Mouse (Mus musculus) limb, embryonic 10.5 days (tissue): ENCODE results near the gene Rassf4. TPM values are rescaled to one million over a fixed set of nuclear protein-coding genes. Genes with fewer than 3 reads are reported as not detected.
"Not testable (repeated sequence)": the region's sequence is repeated elsewhere in the genome, so short reads cannot be mapped to it uniquely, and the experiment has no call there.

Source experiments
- DNase-seq: peaks from one replicate; pipeline ENCODE4 v3.0.0-alpha.2; 2017; ENCODE audit warnings: low spot score
- H3K27ac ChIP-seq: fragments of 300-500 bp; sonication (generic); 2 replicates; pipeline ENCODE4 v1.5.1; 2016; ENCODE audit warnings: mild to moderate bottlenecking
- H3K27me3 ChIP-seq: fragments of 300-500 bp; sonication (generic); 2 replicates; pipeline ENCODE4 v1.6.1; 2016; ENCODE audit warnings: low read depth, mild to moderate bottlenecking; ENCODE audit not compliant: poor library complexity, severe bottlenecking
- H3K36me3 ChIP-seq: fragments of 300-500 bp; sonication (generic); 2 replicates; pipeline ENCODE4 v1.6.1; 2016; ENCODE audit warnings: mild to moderate bottlenecking, moderate library complexity
- H3K4me1 ChIP-seq: fragments of 300-500 bp; sonication (generic); 2 replicates; pipeline ENCODE4 v1.6.1; 2016
- H3K4me3 ChIP-seq: fragments of 300-500 bp; sonication (generic); 2 replicates; pipeline ENCODE4 v1.5.1; 2016; ENCODE audit warnings: mild to moderate bottlenecking, moderate library complexity
- H3K9me3 ChIP-seq: fragments of 300-500 bp; sonication (generic); replicated peaks from 2 replicates; pipeline ENCODE4 v1.6.1; 2016; ENCODE audit warnings: mild to moderate bottlenecking
- WGBS: fragments of 180-500 bp; shearing (Covaris S2); methylation state at CpG from one replicate; pipeline ENCODE4 v1.1.7; 2016; 5-methylcytosine and 5-hydroxymethylcytosine counted together
- microRNA-seq: library from miRNA; unstranded; fragments of <30 nt; microRNA quantifications from one replicate; pipeline ENCODE4, GENCODE M21; 2017
- polyA plus RNA-seq: library from polyadenylated mRNA; unstranded; fragments of >200 nt; fragmentation: Nextera tagmentation; extraction: Ambion mirVana; gene quantifications from 2 replicates; pipeline ENCODE4 v1.2.1, GENCODE M21; 2016

Gene Rassf4
- polyA plus RNA-seq, 1 experiment from 2014 or later = 4.2 TPM

DNA sequence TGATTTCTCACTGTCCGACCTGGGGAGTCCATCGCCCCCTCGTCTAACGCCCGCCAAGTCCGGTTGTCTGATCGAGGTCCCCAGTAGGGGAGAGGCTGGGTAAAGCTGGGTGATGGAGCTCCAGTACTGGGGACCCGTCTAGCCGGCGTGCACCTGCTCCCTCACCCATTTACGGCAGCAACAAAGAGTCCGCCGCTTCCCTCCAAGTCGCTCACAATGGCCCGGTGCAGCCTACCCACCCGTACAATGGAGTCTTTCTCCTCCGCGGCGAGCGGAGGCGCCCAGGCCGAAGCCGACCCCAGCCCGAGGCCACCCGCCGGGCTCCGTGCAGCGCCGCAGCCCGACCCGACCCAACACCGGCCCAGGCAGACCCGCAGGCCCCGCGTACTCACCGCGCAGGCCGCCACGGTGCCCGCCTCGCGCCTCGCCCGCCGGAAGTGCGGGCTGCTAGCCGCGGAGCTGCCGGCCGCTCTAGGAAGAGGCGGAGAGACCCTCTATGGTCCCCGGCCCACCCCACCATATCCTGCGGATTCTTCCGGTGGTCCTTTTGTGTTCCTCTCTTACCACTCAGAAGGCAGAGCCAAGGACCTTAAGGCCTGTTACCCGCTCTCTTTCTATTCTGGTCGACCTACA lies 45.1 kb downstream of the Rassf4 start, which contains the start of gene Zfp422:
Gene Zfp422, minus strand, starts transcription at position 461 of the 633 bp plus-strand sequence.
- H3K4me3 ChIP-seq = peak within 1 kb of the TSS; percentile 89
- no peaks in the 10 kb centered on the region for H3K9me3 ChIP-seq
- peak within 1 kb of the TSS; percentile 99 for H3K27ac ChIP-seq
- H3K4me1 ChIP-seq = peaks cover 14% of the 10 kb centered on the region
- under 1% methylated on average over 56 of the region's 56 CpGs for WGBS
- H3K36me3 ChIP-seq = peaks cover 36% of the 10 kb centered on the region
- peak; percentile 86 for DNase-seq
- no peaks in the 10 kb centered on the region for H3K27me3 ChIP-seq

- Histone ChIP-seq H3K27ac (peak overlapping the region; percentile 99), H3K9me3 (no peaks in the 10 kb centered on the region), H3K36me3 (peaks cover 37% of the 10 kb centered on the region), H3K27me3 (no peaks in the 10 kb centered on the region), H3K4me1 (peaks cover 14% of the 10 kb centered on the region), H3K4me3 (peak overlapping the region; percentile 89)
- 31% methylated on average over 9 of the region's 9 CpGs for WGBS
- peak; percentile 29 for DNase-seq
Measured at GRCm38 (mm10) chr6:116628095-116628494, 45.7 kb downstream of the Rassf4 start.

GRCm38 (mm10) chr6:116626417-116626816 lies 47.3 kb downstream of the Rassf4 start:
- not testable (repeated sequence) for H3K4me3 ChIP-seq, H3K27ac ChIP-seq, H3K27me3 ChIP-seq, DNase-seq, H3K9me3 ChIP-seq
- Histone ChIP-seq H3K4me1 (peaks cover 14% of the 10 kb centered on the region), H3K36me3 (peaks cover 37% of the 10 kb centered on the region)
- WGBS = 96% methylated on average over 9 of the region's 9 CpGs

DNA sequence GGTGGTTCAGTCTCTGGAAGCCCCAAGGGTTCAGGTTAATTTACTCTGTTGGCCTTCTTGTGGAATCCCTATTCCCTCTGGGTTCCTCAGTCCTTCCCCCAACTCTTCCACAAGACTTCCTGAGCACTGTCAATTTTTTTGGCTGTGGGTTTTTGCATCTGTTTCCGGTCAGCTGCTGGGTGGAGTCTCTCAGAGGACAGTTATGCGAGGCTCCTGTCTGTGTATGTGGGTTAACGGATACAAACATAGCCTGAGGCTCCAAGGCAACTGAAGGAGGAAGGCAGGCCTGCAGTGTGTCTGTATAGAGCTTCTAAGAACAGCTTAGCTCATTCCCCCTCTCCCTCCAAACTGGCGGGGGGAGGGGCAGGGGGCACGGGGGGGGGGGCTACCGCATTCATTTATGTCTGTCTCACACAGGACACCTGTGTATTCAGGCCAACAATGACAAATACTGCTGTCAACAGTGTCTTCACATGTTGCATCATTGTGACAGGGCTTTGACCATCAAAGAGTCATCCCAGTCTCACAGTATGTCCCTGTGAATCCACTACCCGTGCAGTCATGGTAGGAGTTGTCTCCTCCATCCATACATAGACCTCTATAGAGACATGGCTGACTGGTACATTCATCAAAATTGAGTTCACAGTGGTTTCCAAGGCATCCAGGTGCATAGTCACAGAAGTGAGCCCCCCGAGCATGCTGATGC lies 52.3 kb downstream of the Rassf4 start:
- no peak overlapping the region for H3K27ac ChIP-seq
- peaks cover 28% of the 10 kb centered on the region for H3K36me3 ChIP-seq
- no peaks in the 10 kb centered on the region for H3K4me1 ChIP-seq
- H3K4me3 ChIP-seq = no peak overlapping the region
- no peaks in the 10 kb centered on the region for H3K9me3 ChIP-seq
- 66% methylated on average over 8 of the region's 8 CpGs for WGBS
- H3K27me3 ChIP-seq = no peaks in the 10 kb centered on the region
- DNase-seq = peak; percentile 23

DNA sequence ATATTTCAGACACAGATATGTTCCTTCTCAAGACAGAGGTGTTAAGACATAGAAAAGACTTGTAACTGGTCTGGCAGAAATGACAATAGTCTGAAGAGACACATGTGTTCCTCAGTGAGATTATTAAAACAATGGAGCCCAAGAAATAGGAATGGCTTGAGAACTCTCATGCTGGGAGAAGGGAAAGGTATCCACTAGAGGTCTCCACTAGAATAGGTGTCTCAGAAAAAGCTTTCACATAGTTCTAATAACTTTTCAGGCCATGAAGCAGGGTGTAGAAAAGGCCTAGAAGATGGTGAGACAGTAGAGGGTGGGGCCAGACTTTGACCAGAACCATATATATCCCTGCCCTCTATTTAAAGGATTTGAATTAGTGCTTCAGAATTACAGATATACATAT lies 55.7 kb downstream of the Rassf4 start:
- no peaks in the 10 kb centered on the region for H3K9me3 ChIP-seq
- no peaks in the 10 kb centered on the region for H3K4me1 ChIP-seq
- H3K4me3 ChIP-seq = no peak overlapping the region
- H3K27ac ChIP-seq = no peak overlapping the region
- H3K36me3 ChIP-seq = no peaks in the 10 kb centered on the region
- H3K27me3 ChIP-seq = no peaks in the 10 kb centered on the region
- no peak for DNase-seq

DNA sequence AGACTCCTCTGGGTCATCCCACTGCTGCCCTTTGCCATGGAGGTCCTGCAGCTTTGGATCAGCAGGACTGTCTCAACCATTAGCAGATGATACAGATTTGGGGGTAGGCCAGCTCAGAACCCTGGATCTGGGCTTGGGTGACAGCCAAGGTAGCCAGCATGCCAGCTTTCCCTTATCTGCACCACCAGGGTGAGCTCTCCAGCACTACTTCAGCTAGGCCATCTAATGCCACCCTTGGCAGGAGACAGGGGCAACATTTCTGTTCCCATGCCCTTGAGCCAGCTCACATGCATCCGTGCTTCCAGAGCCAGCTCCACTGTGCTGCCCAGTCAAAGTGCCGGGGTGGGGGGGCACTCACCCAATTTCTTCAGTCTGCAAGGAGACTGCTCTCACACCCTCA lies 58.0 kb downstream of the Rassf4 start:
- H3K36me3 ChIP-seq = no peaks in the 10 kb centered on the region
- 87% methylated on average over 2 of the region's 2 CpGs for WGBS
- no peaks in the 10 kb centered on the region for H3K9me3 ChIP-seq
- H3K27me3 ChIP-seq = no peaks in the 10 kb centered on the region
- no peaks in the 10 kb centered on the region for H3K4me1 ChIP-seq
- H3K4me3 ChIP-seq = no peak overlapping the region
- no peak overlapping the region for H3K27ac ChIP-seq
- DNase-seq = no peak

DNA sequence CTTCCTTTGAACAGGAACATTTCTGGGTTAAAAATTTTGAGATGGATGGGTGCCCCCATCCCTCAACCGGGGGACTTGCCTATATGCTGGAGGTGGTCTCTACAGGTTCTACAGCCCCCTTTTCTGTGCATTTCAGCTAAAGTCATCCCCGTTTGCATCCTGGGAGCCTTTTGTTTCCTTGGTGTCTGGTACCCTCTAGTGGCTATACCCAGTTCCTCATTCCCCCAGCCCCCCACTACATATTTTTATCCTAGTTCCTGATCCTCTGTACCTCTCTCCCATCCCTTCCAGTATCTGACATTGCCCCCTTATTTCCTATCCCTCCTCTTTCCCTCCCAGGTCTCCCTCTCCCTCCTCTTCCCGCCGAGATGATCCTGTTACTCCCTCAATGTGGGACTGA lies 66.5 kb downstream of the Rassf4 start:
- Histone ChIP-seq H3K4me3 (no peak overlapping the region), H3K4me1 (no peaks in the 10 kb centered on the region), H3K27me3 (no peaks in the 10 kb centered on the region), H3K36me3 (no peaks in the 10 kb centered on the region), H3K9me3 (no peaks in the 10 kb centered on the region), H3K27ac (no peak overlapping the region)
- 52% methylated on average over 4 of the region's 4 CpGs for WGBS
- DNase-seq = no peak

DNA sequence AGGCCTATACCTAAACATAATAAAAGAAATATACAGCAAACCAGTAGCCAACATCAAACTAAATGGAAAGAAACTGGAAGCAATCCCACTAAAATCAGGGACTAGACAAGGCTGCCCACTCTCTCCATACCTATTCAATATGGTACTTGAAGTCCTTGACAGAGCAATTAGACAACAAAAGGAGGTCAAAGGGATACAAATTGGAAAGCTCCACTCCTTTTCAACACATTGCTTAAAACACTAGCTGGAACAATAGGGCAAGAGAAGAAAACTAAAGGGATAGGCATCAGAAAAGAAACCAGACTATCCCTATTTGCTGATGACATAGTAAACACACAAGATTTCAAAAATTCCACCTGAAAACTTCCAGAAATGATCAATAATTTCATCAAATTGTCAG lies 72.8 kb downstream of the Rassf4 start:
- not testable (repeated sequence) for H3K27ac ChIP-seq, H3K9me3 ChIP-seq, H3K36me3 ChIP-seq, H3K4me3 ChIP-seq, DNase-seq, H3K4me1 ChIP-seq, H3K27me3 ChIP-seq

- Histone ChIP-seq H3K4me3 (no peak within 1 kb of the TSS), H3K27ac (no peak within 1 kb of the TSS), H3K9me3 (no peaks in the 10 kb centered on the region), H3K36me3 (no peaks in the 10 kb centered on the region), H3K27me3 (no peaks in the 10 kb centered on the region), H3K4me1 (no peaks in the 10 kb centered on the region)
- DNase-seq = no peak
- WGBS = 89% methylated on average over 4 of the region's 4 CpGs
Measured at GRCm38 (mm10) chr6:116584095-116584494, 89.7 kb downstream of the Rassf4 start, which contains the start of gene Olfr215. Olfr215 (minus strand) TSS chr6:116584195.

Small RNA genes within 50 kb of the gene (microRNA-seq; reads per million reads assigned to microRNA genes)
- not detected for gene Mir7043

Other genes with a start within 250 kb of the Rassf4 start
- gene Alox5, start 212.8 kb downstream of the Rassf4 start, polyA plus RNA-seq = 0.84 and 0.86 TPM in 2 replicates
- gene Olfr211, start 184.9 kb downstream of the Rassf4 start, polyA plus RNA-seq = not detected in 2 replicates
- not detected in 2 replicates for gene Olfr212, start 167.4 kb downstream of the Rassf4 start, polyA plus RNA-seq
- gene Olfr213, start 135.5 kb downstream of the Rassf4 start, polyA plus RNA-seq = not detected in 2 replicates
- gene Gm5580, start 122.8 kb downstream of the Rassf4 start, polyA plus RNA-seq = 0.53 and 0.75 TPM in 2 replicates
- not detected in 2 replicates for gene Olfr214, start 119.7 kb downstream of the Rassf4 start, polyA plus RNA-seq
- not detected in 2 replicates for gene Olfr215, start 89.8 kb downstream of the Rassf4 start, polyA plus RNA-seq
- gene Zfp422, start 45.0 kb downstream of the Rassf4 start, polyA plus RNA-seq = 235 and 264 TPM in 2 replicates
- gene Depp1, start 23.3 kb downstream of the Rassf4 start, polyA plus RNA-seq = 34.4 and 34.7 TPM in 2 replicates
- 0.04 and 0.06 TPM in 2 replicates for gene Tmem72, start 43.0 kb upstream of the Rassf4 start, polyA plus RNA-seq